Mouse (Mus musculus): ENCODE results near the gene Mettl21a. TPM values are rescaled to one million over a fixed set of nuclear protein-coding genes. Genes with fewer than 3 reads are reported as not detected.
"Not testable (repeated sequence)": the region's sequence is repeated elsewhere in the genome, so short reads cannot be mapped to it uniquely, and the experiment has no call there.

The Mettl21a gene
- total RNA-seq, 2 experiments from 2014 or later = 11.5 to 19.4 TPM

GRCm38 (mm10) chr1:64615531-64615991 lies 1.5 kb downstream of the Mettl21a start:
- no peak for DNase-seq (ENCODE audit: low spot score in 2 of 2)

GRCm38 (mm10) chr1:64614801-64615345 lies 2.2 kb downstream of the Mettl21a start:
- DNase-seq (ENCODE audit: low spot score in 2 of 2) = no peak

- no peak for DNase-seq (ENCODE audit: low spot score in 2 of 2)
These were observed 2.7 kb downstream of the Mettl21a start for GRCm38 (mm10) chr1:64614311-64614710.

GRCm38 (mm10) chr1:64609976-64610375 lies 7.1 kb downstream of the Mettl21a start:
- DNase-seq (ENCODE audit: low spot score in 2 of 2) = no peak

GRCm38 (mm10) chr1:64609145-64609544 lies 7.9 kb downstream of the Mettl21a start:
- no peak for DNase-seq (ENCODE audit: low spot score in 2 of 2)

- no peak for DNase-seq (ENCODE audit: low spot score in 2 of 2)
These were observed 13.7 kb downstream of the Mettl21a start for GRCm38 (mm10) chr1:64603381-64603780.

GRCm38 (mm10) chr1:64601242-64601842 lies 15.7 kb downstream of the Mettl21a start:
- no peak for DNase-seq (ENCODE audit: low spot score in 2 of 2)

- no peak for DNase-seq (ENCODE audit: low spot score in 2 of 2)
These were observed 16.5 kb downstream of the Mettl21a start for GRCm38 (mm10) chr1:64600413-64601077.

GRCm38 (mm10) chr1:64598926-64599325 lies 18.1 kb downstream of the Mettl21a start:
- DNase-seq (ENCODE audit: low spot score in 2 of 2) = no peak

GRCm38 (mm10) chr1:64578801-64579200 lies 38.2 kb downstream of the Mettl21a start:
- no peak for DNase-seq (ENCODE audit: low spot score in 2 of 2)

- DNase-seq (ENCODE audit: low spot score in 2 of 2) = not testable (repeated sequence)
These were observed 39.1 kb downstream of the Mettl21a start for GRCm38 (mm10) chr1:64577911-64578310.

- DNase-seq (ENCODE audit: low spot score in 2 of 2) = no peak
These were observed 40.3 kb downstream of the Mettl21a start for GRCm38 (mm10) chr1:64576732-64577131.

GRCm38 (mm10) chr1:64576022-64576421 lies 41.0 kb downstream of the Mettl21a start:
- no peak for DNase-seq (ENCODE audit: low spot score in 2 of 2)

GRCm38 (mm10) chr1:64568206-64568605 lies 48.8 kb downstream of the Mettl21a start:
- DNase-seq (ENCODE audit: low spot score in 2 of 2) = no peak

- no peak for DNase-seq (ENCODE audit: low spot score in 2 of 2)
These were observed 56.9 kb downstream of the Mettl21a start for GRCm38 (mm10) chr1:64560105-64560504.

Other genes with a start within 250 kb of the Mettl21a start
- gene Creb1, start 84.6 kb downstream of the Mettl21a start, total RNA-seq (2021) = 10 to 100 TPM; 39.0 to 39.6 TPM
- gene Ccnyl1, start 73.2 kb upstream of the Mettl21a start, total RNA-seq (2021) = 10 to 100 TPM; 21.9 to 27.4 TPM
- gene Fzd5, start 120.5 kb upstream of the Mettl21a start, total RNA-seq (2021) = 1 to 10 TPM; 4.2 to 5.0 TPM